Mouse (Mus musculus) MEL (cell line): Measurements from ENCODE around the gene Ankmy1. TPM values are rescaled to one million over a fixed set of nuclear protein-coding genes. Genes with fewer than 3 reads are reported as not detected.

Experiments used
- DNase-seq: peaks from one replicate; pipeline ENCODE4 v3.0.0; 2011; ENCODE audit warnings: low read depth, low spot score
- H3K27ac ChIP-seq: 2 replicates; pipeline ENCODE4 v1.5.1; 2012; ENCODE audit warnings: low read depth, mild to moderate bottlenecking, control low read depth, low read length, moderate library complexity; ENCODE audit not compliant: control insufficient read depth
- H3K27me3 ChIP-seq, 2 experiments: fragments of 150-350 bp in 1 of 2; sonication (generic) in 1 of 2; 2 replicates each; pipeline ENCODE4 v1.6.1; 2012; ENCODE audit warnings: low read length in 2 of 2, mild to moderate bottlenecking in 2 of 2, improper control_type of control experiment in 1 of 2, moderate library complexity in 1 of 2; ENCODE audit not compliant: insufficient read depth in 2 of 2, control insufficient read depth in 1 of 2
- H3K36me3 ChIP-seq, 2 experiments: 2 replicates each; pipeline ENCODE4 v1.6.1; 2012 to 2014; ENCODE audit warnings: low read length in 2 of 2, improper control_type of control experiment in 1 of 2, inconsistent platforms in 1 of 2, mild to moderate bottlenecking in 1 of 2; ENCODE audit not compliant: insufficient read depth in 2 of 2, control insufficient read depth in 1 of 2
- H3K4me1 ChIP-seq, 2 experiments: fragments of 150-350 bp in 1 of 2; sonication (generic) in 1 of 2; 2 replicates each; pipeline ENCODE4 v1.6.1; 2012; ENCODE audit warnings: low read length in 2 of 2, improper control_type of control experiment in 1 of 2, mild to moderate bottlenecking in 1 of 2; ENCODE audit not compliant: insufficient read depth in 2 of 2, control insufficient read depth in 1 of 2
- H3K4me3 ChIP-seq, 2 experiments: fragments of 150-350 bp in 1 of 2; sonication (generic) in 1 of 2; 2 replicates each; pipeline ENCODE4 v1.5.1; 2012; ENCODE audit warnings: low read depth in 2 of 2, low read length in 2 of 2, mild to moderate bottlenecking in 2 of 2, moderate library complexity in 2 of 2, control low read depth in 1 of 2, improper control_type of control experiment in 1 of 2; ENCODE audit not compliant: control insufficient read depth in 1 of 2, insufficient read depth in 1 of 2
- H3K79me2 ChIP-seq: 2 replicates; pipeline ENCODE4 v1.6.1; 2012; ENCODE audit warnings: mild to moderate bottlenecking, low read length, moderate library complexity; ENCODE audit not compliant: control insufficient read depth, poor library complexity, insufficient read depth
- H3K9ac ChIP-seq: 2 replicates; pipeline ENCODE4 v1.6.1; 2012; ENCODE audit warnings: low read depth, mild to moderate bottlenecking, control low read depth, low read length, moderate library complexity; ENCODE audit not compliant: control insufficient read depth, poor library complexity, severe bottlenecking
- H3K9me3 ChIP-seq: fragments of 150-350 bp; sonication (generic); replicated peaks from 2 replicates; pipeline ENCODE4 v1.6.1; 2012; ENCODE audit warnings: mild to moderate bottlenecking, low read length, improper control_type of control experiment, moderate library complexity; ENCODE audit not compliant: insufficient read depth
- BHLHE40 ChIP-seq: IDR thresholded peaks from 2 replicates; pipeline ENCODE4 v1.6.1; 2012; ENCODE audit warnings: low read depth, mild to moderate bottlenecking, inconsistent platforms, low read length, improper control_type of control experiment, borderline replicate concordance
- CHD2 ChIP-seq: IDR thresholded peaks from 2 replicates; pipeline ENCODE4 v1.6.1; 2011; ENCODE audit warnings: low read length, improper control_type of control experiment
- CTCF ChIP-seq, 3 experiments: IDR thresholded peaks in 2 of 3; conservative IDR thresholded peaks in 1 of 3; 2 replicates each; pipeline ENCODE4 v1.5.1; 2011 to 2012; ENCODE audit warnings: low read length in 3 of 3, low read depth in 2 of 3, mild to moderate bottlenecking in 2 of 3, improper control_type of control experiment in 1 of 3, inconsistent platforms in 1 of 3, mixed read lengths in 1 of 3, moderate library complexity in 1 of 3; ENCODE audit not compliant: control insufficient read depth in 1 of 3, insufficient read depth in 1 of 3, poor library complexity in 1 of 3, severe bottlenecking in 1 of 3
- ETS1 ChIP-seq: IDR thresholded peaks from 2 replicates; pipeline ENCODE4 v1.6.1; 2012; ENCODE audit warnings: low read depth, mild to moderate bottlenecking, inconsistent platforms, low read length, improper control_type of control experiment, moderate library complexity
- KAT2A ChIP-seq: conservative IDR thresholded peaks from 2 replicates; pipeline ENCODE4 v1.6.1; 2012; ENCODE audit warnings: low read depth, low read length, improper control_type of control experiment, inconsistent platforms
- MAX ChIP-seq: IDR thresholded peaks from 2 replicates; pipeline ENCODE4 v1.6.1; 2011; ENCODE audit warnings: low read length, improper control_type of control experiment
- MYC ChIP-seq: IDR thresholded peaks from 2 replicates; pipeline ENCODE4 v1.6.1; 2011; ENCODE audit warnings: low read depth, mild to moderate bottlenecking, low read length, improper control_type of control experiment, moderate library complexity
- RAD21 ChIP-seq: IDR thresholded peaks from 2 replicates; pipeline ENCODE4 v1.6.1; 2011; ENCODE audit warnings: mild to moderate bottlenecking, low read depth, low read length, improper control_type of control experiment
- SIN3A ChIP-seq: IDR thresholded peaks from 2 replicates; pipeline ENCODE4 v1.6.1; 2012; ENCODE audit warnings: low read length, improper control_type of control experiment, inconsistent platforms
- SMC3 ChIP-seq: IDR thresholded peaks from 2 replicates; pipeline ENCODE4 v1.6.1; 2011; ENCODE audit warnings: low read depth, low read length, improper control_type of control experiment
- ZC3H11A ChIP-seq: IDR thresholded peaks from 2 replicates; pipeline ENCODE4 v1.6.1; 2012; ENCODE audit warnings: low read depth, mild to moderate bottlenecking, inconsistent platforms, low read length, improper control_type of control experiment
- polyA plus RNA-seq, 2 experiments: library from polyadenylated mRNA; stranded (reverse) in 1 of 2; unstranded in 1 of 2; fragments of >175 nt in 1 of 2; fragments of >200 nt in 1 of 2; gene quantifications; 2 replicates each; pipeline versions ENCODE4 v1.2.1 to v1.2.4; 2012; ENCODE audit warnings: low replicate concordance in 2 of 2, low read depth in 1 of 2; ENCODE audit not compliant: insufficient read length in 2 of 2, insufficient read depth in 1 of 2, missing spikeins in 1 of 2
- total RNA-seq: library from RNA; depleted of rRNA; stranded (reverse); fragments of 300-350 nt; gene quantifications from 2 replicates; pipeline ENCODE4 v1.2.3, GENCODE M21; 2012

The Ankmy1 gene
- total and polyA plus RNA-seq, 3 experiments = 0.08 TPM; not detected in 2

DNA sequence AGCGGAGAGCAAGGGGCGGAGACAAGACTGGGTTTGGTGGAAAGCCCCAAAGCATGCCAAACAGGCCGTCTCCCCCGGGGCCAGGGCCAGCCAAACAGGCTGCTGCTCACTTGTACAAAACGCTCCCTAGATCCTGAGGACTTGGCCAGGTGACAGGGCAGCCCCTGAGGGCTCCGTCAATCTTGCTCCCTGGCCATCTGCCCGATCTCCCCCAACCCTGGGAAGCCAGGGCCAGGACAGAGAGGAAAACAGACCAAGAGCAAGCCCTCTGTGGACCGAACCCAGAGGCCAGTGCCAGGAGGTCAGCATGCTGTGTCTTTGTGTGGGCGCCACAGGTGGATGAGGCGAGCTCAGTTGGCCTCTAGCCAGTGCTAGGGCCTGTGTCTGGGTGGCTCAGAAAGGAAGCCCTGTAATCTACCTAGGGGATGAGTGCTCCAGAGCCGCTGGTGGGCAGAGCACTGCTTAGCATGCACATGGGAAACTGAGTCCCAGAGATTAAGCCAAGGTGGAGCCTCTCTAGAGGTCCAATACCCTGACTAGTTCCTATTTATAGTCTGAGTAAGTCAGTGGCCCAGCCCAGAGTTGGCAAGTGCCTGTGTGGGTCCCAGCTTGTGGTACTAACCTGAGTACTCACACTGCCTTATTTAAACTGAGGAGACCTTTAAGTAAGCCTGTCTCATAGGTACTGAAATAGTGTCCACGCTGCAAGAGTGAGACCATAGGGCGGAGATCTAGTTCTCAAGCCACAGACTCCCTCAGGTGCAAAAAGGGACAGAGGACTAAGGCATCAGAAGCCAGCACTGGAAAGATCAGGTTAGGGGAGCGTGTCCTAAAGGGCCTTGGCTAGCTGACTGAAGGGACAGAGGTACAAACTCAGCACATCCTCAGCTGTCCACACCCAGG lies 64.5 kb downstream of the Ankmy1 start:
- H3K4me3 ChIP-seq = no peak overlapping the region
- H3K27me3 ChIP-seq = no peaks in the 10 kb centered on the region
- H3K36me3 ChIP-seq = no peaks in the 10 kb centered on the region
- H3K9ac ChIP-seq = no peak overlapping the region
- no peak overlapping the region for H3K27ac ChIP-seq
- no peak for DNase-seq
- no peaks in the 10 kb centered on the region for H3K4me1 ChIP-seq
- H3K79me2 ChIP-seq = no peaks in the 10 kb centered on the region
- TF ChIP-seq KAT2A (no peak), SIN3A (no peak), CHD2 (no peak), RAD21 (no peak), MAX (no peak), MYC (no peak)
- H3K9me3 ChIP-seq = no peaks in the 10 kb centered on the region

GRCm38 (mm10) chr1:92833987-92834706 lies 68.6 kb downstream of the Ankmy1 start:
- no peak for TF ChIP-seq BHLHE40
- peak; percentile 66 to 94 (median 84) for TF ChIP-seq CTCF (IDR thresholded peaks at IDR 0.05 in 2 of 3, conservative IDR thresholded peaks at IDR 0.05 in 1 of 3; ENCODE audit: control insufficient read depth in 1 of 3, insufficient read depth in 1 of 3, low read depth in 2 of 3, low read length in 3 of 3, poor library complexity in 1 of 3, severe bottlenecking in 1 of 3)
- TF ChIP-seq RAD21 = peak; percentile 78
- peak; percentile 83 for TF ChIP-seq ZC3H11A
- TF ChIP-seq ETS1 = no peak
- TF ChIP-seq SMC3 = peak; percentile 90
- Histone ChIP-seq H3K27me3 (no peaks in the 10 kb centered on the region), H3K79me2 (no peaks in the 10 kb centered on the region), H3K4me1 (no peaks in the 10 kb centered on the region), H3K36me3 (no peaks in the 10 kb centered on the region), H3K9me3 (no peaks in the 10 kb centered on the region), H3K27ac (no peak overlapping the region), H3K9ac (no peak overlapping the region), H3K4me3 (no peak overlapping the region)
- DNase-seq = peak; percentile 55
